Mouse (Mus musculus) heart, postnatal 14 days (tissue): ENCODE results near the gene Rab43. TPM values are rescaled to one million over a fixed set of nuclear protein-coding genes. Genes with fewer than 3 reads are reported as not detected.

ENCODE experiments used
- DNase-seq, 2 experiments: peaks; one replicate each; pipeline ENCODE4 v3.0.0; 2021 to 2022
- intact Hi-C: fragments of 180-260 bp; cut with DNase I; formaldehyde crosslinking; loops from one replicate; pipeline ENCODE4 v1.15.1; 2025
- total RNA-seq, 2 experiments: library from RNA; stranded (reverse); gene quantifications; 2 replicates each; pipeline ENCODE4 v1.2.3; 2021

Rab43 gene
- total RNA-seq, 2 experiments from 2014 or later = 16.7 to 17.4 TPM

DNA sequence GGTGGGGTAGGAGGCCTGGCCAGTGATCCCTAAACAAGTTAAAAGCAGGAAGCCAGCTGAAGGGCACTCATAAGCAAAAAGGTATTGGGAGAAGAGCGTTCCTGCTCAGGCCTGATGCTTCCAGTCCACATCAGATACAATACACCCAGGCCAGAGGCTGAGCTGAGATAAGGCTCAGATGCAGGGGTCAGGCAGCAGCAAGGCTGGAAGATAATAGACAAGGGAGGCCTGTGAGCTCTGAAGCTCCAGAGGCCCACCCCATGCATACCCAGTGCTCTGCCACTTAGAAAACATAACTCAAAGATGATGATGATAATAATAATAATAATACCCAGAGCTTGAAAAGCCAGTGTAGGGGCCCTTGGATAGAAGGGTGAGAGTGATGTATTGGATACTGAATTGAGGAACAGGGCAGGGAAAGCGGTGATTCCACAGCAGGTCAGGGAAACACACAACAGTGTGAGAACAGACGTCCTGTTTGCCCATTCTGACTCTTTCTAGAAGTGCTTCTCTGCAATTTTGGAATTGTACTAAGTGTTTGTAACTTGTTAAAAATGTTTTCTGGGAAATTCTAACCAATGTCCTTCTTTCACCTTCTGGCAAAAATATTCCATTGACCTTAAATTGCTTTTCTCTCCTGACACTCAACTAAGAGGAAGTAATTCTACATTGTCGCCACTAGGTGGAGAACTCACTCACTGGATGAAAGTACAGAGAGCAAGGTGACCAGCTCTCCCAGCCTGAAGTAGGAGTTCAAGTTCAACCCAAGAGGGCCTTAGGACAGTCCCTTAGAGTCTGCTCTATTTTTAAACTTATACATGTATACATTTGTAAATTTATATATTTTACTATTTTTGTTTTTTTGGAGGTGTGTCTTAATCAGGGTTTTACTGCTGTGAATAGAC lies 48.3 kb downstream of the Rab43 start:
- intact Hi-C loops = loop anchor here (5.0 kb wide), 2 partner anchors 49 to 234 kb away; partner anchors contain the start of gene Rab43
- DNase-seq = no peak

DNA sequence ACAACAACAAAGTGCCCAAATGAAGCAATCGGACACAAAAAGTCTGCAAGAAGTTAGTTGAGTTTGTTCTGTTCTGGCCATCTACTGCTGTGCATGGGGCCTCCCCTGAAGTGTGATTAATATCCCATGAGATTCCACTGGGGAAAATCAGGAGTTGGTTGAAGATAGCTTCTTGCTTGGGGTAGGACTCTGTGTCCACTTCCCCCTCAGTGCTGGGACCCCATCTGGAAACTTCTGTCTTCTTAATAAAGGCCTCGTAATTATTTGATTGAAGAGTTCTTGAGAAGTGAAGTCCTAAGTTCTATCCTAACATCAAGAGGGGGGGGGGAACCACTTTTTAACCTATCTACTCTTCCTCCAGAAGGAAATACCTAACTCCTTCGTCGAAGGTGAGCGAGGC lies 49.8 kb downstream of the Rab43 start:
- no peak for DNase-seq
- intact Hi-C loops = loop anchor here (5.0 kb wide), 2 partner anchors 50 to 235 kb away; partner anchors contain the start of gene Rab43

GRCm38 (mm10) chr6:87759850-87760249 lies 52.1 kb downstream of the Rab43 start:
- DNase-seq = no peak
- intact Hi-C loops = loop anchor here (5.0 kb wide), 2 partner anchors 52 to 237 kb away; partner anchors contain the start of gene Rab43

GRCm38 (mm10) chr6:87759404-87759803 lies 52.6 kb downstream of the Rab43 start:
- intact Hi-C loops = no loop called here
- no peak for DNase-seq

DNA sequence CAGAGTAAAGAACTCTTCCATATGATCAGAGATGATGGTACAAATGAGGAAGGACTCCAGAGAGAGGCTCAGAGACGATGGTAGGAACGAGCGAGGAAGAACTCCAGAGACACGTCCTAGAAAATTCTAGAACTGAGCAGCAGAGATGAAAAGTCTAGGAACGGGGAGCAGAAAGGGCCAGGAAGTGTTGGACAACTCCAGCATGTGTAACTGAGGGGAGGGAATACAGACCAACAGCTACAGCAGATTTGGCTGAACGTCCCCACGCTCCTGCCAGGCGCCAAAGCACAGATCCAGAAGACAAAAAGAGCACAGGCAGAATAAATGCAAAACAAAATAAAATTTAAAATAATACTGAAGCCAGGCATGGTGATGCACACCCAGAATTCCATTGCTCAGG lies 55.1 kb downstream of the Rab43 start:
- no peak for DNase-seq
- intact Hi-C loops = no loop called here

GRCm38 (mm10) chr6:87755196-87755595 lies 56.8 kb downstream of the Rab43 start:
- no peak for DNase-seq
- intact Hi-C loops = no loop called here

- intact Hi-C loops = no loop called here
Measured at GRCm38 (mm10) chr6:87751574-87751973, 60.4 kb downstream of the Rab43 start.

DNA sequence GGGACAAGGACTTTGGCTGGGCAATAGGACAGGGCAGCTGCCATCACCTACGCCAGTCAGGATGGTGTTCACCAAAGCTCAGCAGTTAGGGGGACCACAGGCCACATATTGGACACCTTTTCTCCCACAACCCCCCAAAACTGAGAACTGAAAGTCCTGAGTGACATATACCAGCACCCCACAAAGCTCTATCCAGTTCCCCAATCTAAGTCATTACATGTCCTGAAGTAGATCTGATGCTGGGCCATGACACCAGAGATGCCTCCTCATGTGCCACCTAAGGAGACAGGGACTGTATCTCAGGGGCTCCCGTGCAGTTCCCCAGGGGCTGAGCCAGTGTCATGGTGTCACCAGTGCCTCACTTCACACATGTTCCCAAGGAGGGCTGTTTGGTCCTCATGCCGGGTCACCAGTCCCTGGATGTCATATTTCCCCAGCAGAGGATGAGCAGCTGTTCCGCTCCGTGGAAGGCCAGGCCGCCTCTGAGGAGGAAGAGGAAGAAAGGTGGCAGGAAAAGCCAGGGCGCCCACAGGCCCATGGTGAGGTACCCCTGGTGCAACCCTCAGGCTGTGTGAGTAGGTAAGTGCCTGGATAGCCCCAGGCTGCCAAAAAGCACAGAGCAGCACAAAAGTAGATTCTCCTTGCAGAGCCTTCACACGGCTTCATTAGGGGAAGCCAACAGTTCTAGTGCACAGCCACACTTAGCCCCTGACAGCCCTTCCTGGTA lies 61.6 kb downstream of the Rab43 start:
- intact Hi-C loops = no loop called here
- no peak for DNase-seq

More at GRCm38 (mm10) chr6:87751574-87751973, 60.4 kb downstream of the Rab43 start:
- DNase-seq = no peak

GRCm38 (mm10) chr6:87748531-87748930 lies 63.4 kb downstream of the Rab43 start:
- intact Hi-C loops = no loop called here
- no peak for DNase-seq

DNA sequence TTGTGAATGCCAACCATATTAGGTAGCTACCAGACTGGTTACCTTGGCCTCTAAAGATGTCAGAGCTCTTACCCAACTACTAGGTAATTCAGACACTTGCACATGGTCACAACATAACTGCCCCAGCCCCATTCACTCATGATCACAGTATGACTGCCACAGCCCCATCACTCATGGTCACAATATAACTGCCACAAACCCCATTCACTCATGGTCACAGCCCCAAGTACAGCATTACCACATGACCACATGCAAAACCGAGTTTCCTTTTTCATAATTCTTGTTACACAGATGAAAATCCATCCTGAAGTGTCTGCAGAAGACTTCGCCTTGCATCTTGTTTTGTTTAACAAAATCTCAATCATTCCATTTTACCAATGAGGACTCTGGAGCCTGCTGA lies 63.9 kb downstream of the Rab43 start:
- intact Hi-C loops = no loop called here
- DNase-seq = no peak

DNA sequence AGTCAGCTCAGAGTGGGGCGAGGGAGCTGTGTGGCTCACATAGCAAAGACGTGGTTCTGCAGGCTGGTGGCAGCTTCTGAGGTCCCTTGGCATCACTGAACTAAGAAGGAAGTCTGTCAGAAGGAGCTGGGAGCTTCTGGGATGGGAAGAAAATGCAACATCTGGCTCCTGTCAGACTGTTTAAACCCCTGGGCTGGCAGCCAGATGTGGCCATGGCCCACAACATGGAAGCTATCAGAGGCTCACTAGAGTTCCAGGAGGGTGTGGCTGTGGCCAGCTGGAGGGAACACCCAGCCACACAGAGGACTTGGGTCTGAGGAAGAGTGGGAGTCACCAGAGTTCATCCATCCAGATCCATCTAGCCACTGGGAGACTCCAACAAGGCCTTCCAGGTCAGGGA lies 65.1 kb downstream of the Rab43 start:
- DNase-seq = peak; percentile 70 to 76
- intact Hi-C loops = no loop called here

GRCm38 (mm10) chr6:87746059-87746458 lies 65.9 kb downstream of the Rab43 start:
- peak in 1 of 2 experiments; percentile 53 for DNase-seq
- intact Hi-C loops = no loop called here

GRCm38 (mm10) chr6:87745301-87745700 lies 66.7 kb downstream of the Rab43 start:
- no peak for DNase-seq
- intact Hi-C loops = no loop called here

DNA sequence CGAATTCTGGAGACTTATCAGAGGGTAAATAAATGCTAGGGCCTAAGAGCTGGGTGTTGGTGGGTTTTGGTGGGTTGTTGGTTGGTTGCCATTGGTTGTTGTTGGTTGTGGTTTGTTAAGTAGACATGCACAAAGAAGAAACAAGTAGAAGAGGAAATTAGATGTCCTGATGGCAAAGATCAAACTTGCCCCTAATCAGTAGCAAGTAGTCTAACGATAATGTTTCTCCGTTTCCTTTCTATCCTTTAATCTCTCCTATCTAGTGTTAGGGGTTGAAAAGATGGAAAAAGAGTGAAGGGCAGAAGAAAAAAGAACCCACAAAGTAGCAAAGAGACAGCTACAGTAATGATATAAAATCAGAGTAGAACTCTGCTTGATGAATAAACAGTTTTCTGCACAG lies 67.3 kb downstream of the Rab43 start:
- no peak for DNase-seq
- intact Hi-C loops = no loop called here

DNA sequence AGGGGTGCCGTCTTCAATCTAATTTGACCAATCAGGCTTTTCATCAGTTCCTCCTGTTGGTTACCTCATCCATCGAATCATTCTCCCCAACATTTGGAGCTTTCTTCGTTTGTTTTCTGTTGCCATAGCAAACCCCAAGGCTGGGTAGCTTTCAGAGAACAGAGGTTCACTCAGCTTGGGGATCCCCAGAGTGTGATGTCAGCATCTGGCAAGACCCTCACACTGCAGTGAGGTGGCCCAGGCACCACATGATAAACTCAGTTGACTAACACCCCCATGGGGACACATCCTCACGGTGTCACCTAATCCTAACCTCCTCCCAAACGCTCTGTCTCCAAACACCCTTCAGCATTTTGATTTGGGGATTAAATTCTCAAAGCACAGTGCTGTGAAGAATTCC lies 68.7 kb downstream of the Rab43 start:
- intact Hi-C loops = no loop called here

GRCm38 (mm10) chr6:87742804-87743203 lies 69.2 kb downstream of the Rab43 start:
- DNase-seq = no peak
- intact Hi-C loops = no loop called here

More for the DNA sequence above, 68.7 kb downstream of the Rab43 start:
- DNase-seq = peak in 1 of 2 experiments; percentile 21

- intact Hi-C loops = no loop called here
Measured at GRCm38 (mm10) chr6:87741978-87742377, 70.0 kb downstream of the Rab43 start.

DNA sequence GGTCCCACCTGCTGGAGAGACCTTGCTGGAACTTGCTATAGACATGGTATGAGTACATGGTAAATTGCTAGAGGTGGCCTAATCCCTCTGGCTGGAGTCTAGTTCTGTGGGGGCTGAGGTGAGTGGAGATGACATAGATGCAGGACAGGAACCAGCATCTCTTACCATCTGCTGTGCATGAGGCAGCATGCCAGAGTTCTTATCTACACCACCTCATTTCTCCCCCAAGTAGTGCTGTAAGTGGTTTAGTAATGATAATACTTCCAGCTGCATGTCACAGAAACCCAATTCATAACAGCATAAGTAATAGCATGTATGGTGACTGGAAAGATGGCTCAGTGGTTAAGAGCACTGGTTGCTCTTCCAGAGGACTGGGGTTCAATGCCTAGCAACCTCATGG lies 71.5 kb downstream of the Rab43 start:
- intact Hi-C loops = no loop called here
- DNase-seq = no peak

More at GRCm38 (mm10) chr6:87741978-87742377, 70.0 kb downstream of the Rab43 start:
- DNase-seq = no peak

DNA sequence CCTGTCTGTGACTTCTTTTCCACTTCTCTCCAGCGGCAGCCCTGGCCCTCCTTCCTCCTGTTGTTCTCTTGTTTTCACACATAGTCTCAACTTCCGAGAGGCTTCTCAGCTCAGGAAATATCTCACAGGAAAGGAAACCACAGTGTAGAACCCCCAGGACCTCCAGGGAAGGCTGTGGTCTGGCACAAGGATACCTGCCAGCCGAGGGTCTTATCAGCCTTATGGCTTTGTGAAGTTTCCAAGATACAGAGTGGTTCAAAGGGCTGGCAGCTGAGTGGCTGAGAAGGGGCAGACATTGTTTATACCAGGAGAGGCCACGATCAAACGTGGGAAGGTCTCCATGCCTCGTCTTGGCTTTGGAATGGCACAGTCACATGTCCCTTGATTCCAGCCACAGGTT lies 72.1 kb downstream of the Rab43 start:
- intact Hi-C loops = no loop called here
- DNase-seq = no peak
